ENCODE assay signal across 17 mouse cellular contexts in genomic region chr9:58545428-58545827, GRCm38 (mm10). TPM values are rescaled to one million over a fixed set of nuclear protein-coding genes. Genes with fewer than 3 reads are reported as not detected.
A peak's percentile ranks its signal among the peaks of the same experiment; 100 is the strongest.
DNase-seq lines count a peak whose midpoint lies in the region; TF ChIP-seq lines count a peak whose summit lies in the region.
"Had no signal": no experiment of that assay in that cellular context is flagged by ENCODE, and none has a peak within 500 bp of the region (broad histone marks: within the 10 kb centered on the region; RNA-seq: fewer than 3 reads in every experiment).

No protein-coding gene starts in this region.

- peak; percentile 30 for DNase-seq in cerebellum, adult 8-10 months
- DNase-seq in cerebellum, postnatal 36 days = no peak
- DNase-seq in heart, adult 2 months = no peak
- no peak for DNase-seq in heart, adult 11 months
- DNase-seq in layer of hippocampus, adult 2 months (ENCODE audit: low spot score in 2 of 2) = no peak
- no peak for DNase-seq in layer of hippocampus, postnatal 25 days (ENCODE audit: extremely low spot score in 1 of 2, low spot score in 1 of 2)
- DNase-seq in right cerebral cortex, postnatal 14 days = no peak
- DNase-seq: adrenal gland, postnatal 10 days; embryo, embryonic 11 days; gastrocnemius, postnatal 25 days; kidney, adult 2 months; kidney, postnatal 14 days; layer of hippocampus, adult 9-11 months; thymus, adult 2 months had no signal

- H3K9ac ChIP-seq in heart, adult 2 months (ENCODE audit: low read depth, low read length) = no peak overlapping the region
- H3K9ac ChIP-seq: liver, embryonic 15.5 days had no signal

- 71% methylated on average over 6 of the region's 6 CpGs for WGBS in heart, adult 2 months

- intact Hi-C loops in heart, adult 2 months (cut with DNase I) = no loop called here

- no peak for TF ChIP-seq EP300 in heart, adult 2 months (IDR thresholded peaks at IDR 0.05; ENCODE audit: insufficient read depth, low read depth, low read length)

- TF ChIP-seq POLR2A in heart, adult 2 months (IDR thresholded peaks at IDR 0.05; ENCODE audit: insufficient read depth, low read depth, low read length) = no peak

- H3K27ac ChIP-seq in heart, adult 2 months = peak overlapping the region; percentile 55
- H3K27ac ChIP-seq in layer of hippocampus, adult 2 months = peak overlapping the region; percentile 88
- H3K27ac ChIP-seq: liver, embryonic 15.5 days had no signal

- H3K4me1 ChIP-seq in heart, adult 2 months (ENCODE audit: control insufficient read depth, insufficient read depth, low read length) = peaks cover 6% of the 10 kb centered on the region
- peaks cover 97% of the 10 kb centered on the region for H3K4me1 ChIP-seq in E14TG2a.4 (replicated peaks; ENCODE audit: low read depth, low read length)
- H3K4me1 ChIP-seq: liver, embryonic 15.5 days had no signal

- no peaks in the 10 kb centered on the region for H3K9me3 ChIP-seq in E14TG2a.4 (ENCODE audit: low read length)
- H3K9me3 ChIP-seq: liver, embryonic 15.5 days had no signal

- no peaks in the 10 kb centered on the region for H3K27me3 ChIP-seq in heart, adult 2 months (ENCODE audit: control insufficient read depth, insufficient read depth, low read length)
- H3K27me3 ChIP-seq in E14TG2a.4 (ENCODE audit: insufficient read depth, low read length) = no peaks in the 10 kb centered on the region
- H3K27me3 ChIP-seq: liver, embryonic 15.5 days had no signal

- no peaks in the 10 kb centered on the region for H3K79me2 ChIP-seq in heart, adult 2 months (replicated peaks; ENCODE audit: control insufficient read depth, insufficient read depth, low read length)

- H3K4me3 ChIP-seq in heart, adult 2 months = no peak overlapping the region
- peak overlapping the region; percentile 53 for H3K4me3 ChIP-seq in layer of hippocampus, adult 2 months
- H3K4me3 ChIP-seq in E14TG2a.4 (replicated peaks; ENCODE audit: low read length) = peak overlapping the region; percentile 17; the same call in 1 of the 2 replicates
- H3K4me3 ChIP-seq: liver, embryonic 15.5 days had no signal

- H3K36me3 ChIP-seq in heart, adult 2 months (ENCODE audit: control insufficient read depth, insufficient read depth, low read length) = no peaks in the 10 kb centered on the region
- H3K36me3 ChIP-seq in E14TG2a.4 (ENCODE audit: insufficient read depth, low read length) = peaks cover 23% of the 10 kb centered on the region
- H3K36me3 ChIP-seq: liver, embryonic 15.5 days had no signal

- no peak for TF ChIP-seq CTCF in heart, adult 2 months (IDR thresholded peaks at IDR 0.05)
- TF ChIP-seq CTCF in layer of hippocampus, adult 2 months (conservative IDR thresholded peaks at IDR 0.05) = no peak
- no peak for TF ChIP-seq CTCF in E14TG2a.4 (conservative IDR thresholded peaks at IDR 0.05; ENCODE audit: low read length)

RNA-seq across cellular contexts. Expression of gene Cd276, which starts 9.8 kb away (rescaled TPM):
- 1 to 10 TPM; 8.5 to 10.0 TPM for total RNA-seq in heart, adult 2 months (2021)
- polyA plus RNA-seq in heart, adult 2 months (2012; rRNA removed) = 7.1 and 7.8 TPM in 2 replicates
- 1 to 10 TPM; 7.4 to 8.2 TPM for total RNA-seq in layer of hippocampus, adult 2 months (2021)
- 1 to 10 TPM; 6.0 to 8.7 TPM for total RNA-seq in layer of hippocampus, postnatal 25 days (2021)
- total RNA-seq: megakaryocyte-erythroid progenitor cell, adult 5-6 weeks had no signal

RNA-seq across cellular contexts. Expression of gene Nptn, which starts 36.6 kb away (rescaled TPM):
- total RNA-seq in heart, adult 2 months (2021) = 100 to 1,000 TPM; 123 to 124 TPM
- polyA plus RNA-seq in heart, adult 2 months (2012; rRNA removed) = 282 and 290 TPM in 2 replicates
- 100 to 1,000 TPM; 834 to 835 TPM for total RNA-seq in layer of hippocampus, adult 2 months (2021)
- 100 to 1,000 TPM; 863 to 899 TPM for total RNA-seq in layer of hippocampus, postnatal 25 days (2021)

RNA-seq across cellular contexts. Expression of gene Insyn1, which starts 57.0 kb away (rescaled TPM):
- 10 to 100 TPM; 23.6 to 26.1 TPM for total RNA-seq in heart, adult 2 months (2021)
- polyA plus RNA-seq in heart, adult 2 months (2012; rRNA removed) = 13.4 and 17.2 TPM in 2 replicates
- 100 to 1,000 TPM; 236 to 254 TPM for total RNA-seq in layer of hippocampus, adult 2 months (2021)
- total RNA-seq in layer of hippocampus, postnatal 25 days (2021) = 100 to 1,000 TPM; 230 to 247 TPM
- total RNA-seq: megakaryocyte-erythroid progenitor cell, adult 5-6 weeks had no signal
- polyA plus RNA-seq: liver, embryonic 15.5 days had no signal

Comparison
In these comparisons a context has a peak if more than half of its experiments do, and no peak if none do; other contexts are left out.
1. RNA of gene Nptn, which starts 36.6 kb away (total RNA-seq): 863 to 899 TPM in layer of hippocampus, postnatal 25 days and 834 to 835 TPM in layer of hippocampus, adult 2 months; 123 to 124 TPM in heart, adult 2 months; every median in the first group is over 4 times any median in the second.
2. RNA of gene Insyn1, which starts 57.0 kb away (total RNA-seq): 236 to 254 TPM in layer of hippocampus, adult 2 months and 230 to 247 TPM in layer of hippocampus, postnatal 25 days; 23.6 to 26.1 TPM in heart, adult 2 months; every median in the first group is over 4 times any median in the second.